Mouse (Mus musculus) retina, postnatal 1 day (tissue): Measurements from ENCODE around the gene Cpne5.
A peak's percentile ranks its signal among the peaks of the same experiment; 100 is the strongest.

Experiments
- DNase-seq: peaks from one replicate; pipeline ENCODE4 v3.0.0-alpha.2; 2012

Cpne5 gene

DNA sequence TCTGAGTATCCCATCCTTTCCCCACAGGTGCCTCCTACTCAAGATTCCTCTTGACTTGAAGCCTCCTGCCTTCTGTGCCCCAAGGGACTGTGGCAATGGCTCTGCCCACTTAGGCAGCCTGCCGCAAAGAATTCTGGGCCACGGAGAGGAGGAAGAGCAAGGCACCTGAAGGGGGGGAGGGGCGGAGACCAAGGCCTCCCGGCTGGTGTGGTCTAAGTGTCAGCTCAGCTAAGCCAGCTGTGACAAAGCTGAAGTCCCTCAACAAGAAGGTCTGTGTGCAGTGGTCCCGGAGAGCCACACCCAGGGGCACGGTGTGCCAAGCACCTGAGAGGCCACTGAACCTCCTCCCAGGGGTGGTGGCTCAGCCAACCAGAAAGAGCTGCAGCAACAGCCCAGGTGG lies 70.6 kb downstream of the Cpne5 start:
- DNase-seq, result no peak

DNA sequence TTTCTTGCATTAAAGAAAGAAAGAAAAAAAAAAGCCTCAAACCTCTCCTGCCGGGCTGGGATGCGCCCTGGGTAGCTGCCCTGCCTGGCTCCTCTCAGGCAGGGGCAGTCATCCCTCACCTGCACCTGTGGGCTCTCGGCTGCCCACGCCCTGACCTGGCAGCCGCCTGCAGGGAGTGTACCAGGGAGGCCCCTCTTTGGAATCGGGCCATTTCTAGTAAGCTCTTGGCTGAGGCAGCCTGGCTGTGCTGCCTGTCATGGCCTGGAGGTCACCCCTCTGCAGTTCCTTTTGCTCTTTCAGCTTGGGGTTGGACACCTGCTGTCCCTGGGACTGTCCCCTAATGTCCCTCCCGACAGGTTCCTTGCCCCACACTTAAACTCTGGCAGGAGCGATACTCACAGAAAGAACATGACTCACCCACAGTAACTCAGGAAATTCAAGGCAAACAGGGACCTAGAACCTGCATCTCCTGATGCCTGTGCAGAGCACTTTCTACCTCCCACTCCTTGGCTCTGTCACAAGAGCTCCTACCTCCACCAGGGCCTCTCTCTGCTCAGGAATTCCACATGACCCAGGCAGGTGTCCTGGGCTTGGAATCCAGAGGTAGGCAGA lies 71.9 kb downstream of the Cpne5 start:
- DNase-seq, result no peak

GRCm38 (mm10) chr17:29165452-29165851 lies 72.5 kb downstream of the Cpne5 start:
- no peak for DNase-seq

DNA sequence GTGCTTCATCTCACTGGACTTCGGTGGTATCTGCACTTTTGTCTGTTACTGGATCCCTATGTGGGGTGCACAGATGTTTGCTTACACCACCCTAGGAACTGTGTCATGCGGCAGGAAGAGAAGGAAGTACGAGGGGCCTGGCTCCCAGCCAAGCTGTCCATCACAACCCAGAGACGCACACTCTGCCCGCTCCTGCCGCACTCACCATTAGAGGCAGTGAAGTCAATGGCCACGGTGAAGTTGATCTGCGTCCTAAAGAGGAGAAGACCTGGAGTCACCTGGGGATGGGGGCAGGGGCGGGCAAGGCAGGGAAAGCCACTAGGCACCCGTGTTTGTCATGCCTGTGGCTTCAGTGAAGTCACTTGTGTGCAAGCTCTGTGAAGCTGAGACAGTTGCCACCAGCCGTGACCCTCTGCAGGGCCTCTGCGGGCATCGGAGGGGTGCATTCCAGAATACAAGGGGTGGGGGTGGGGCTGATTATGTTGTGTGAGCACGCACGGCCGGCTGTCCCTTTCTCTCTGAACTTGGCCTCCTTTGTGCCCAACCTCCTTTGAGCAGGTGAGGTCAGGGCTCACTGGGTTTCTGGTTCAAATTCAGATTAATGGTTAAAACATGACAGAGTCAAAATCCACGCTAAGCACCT lies 73.4 kb downstream of the Cpne5 start:
- peak; percentile 69 for DNase-seq

DNA sequence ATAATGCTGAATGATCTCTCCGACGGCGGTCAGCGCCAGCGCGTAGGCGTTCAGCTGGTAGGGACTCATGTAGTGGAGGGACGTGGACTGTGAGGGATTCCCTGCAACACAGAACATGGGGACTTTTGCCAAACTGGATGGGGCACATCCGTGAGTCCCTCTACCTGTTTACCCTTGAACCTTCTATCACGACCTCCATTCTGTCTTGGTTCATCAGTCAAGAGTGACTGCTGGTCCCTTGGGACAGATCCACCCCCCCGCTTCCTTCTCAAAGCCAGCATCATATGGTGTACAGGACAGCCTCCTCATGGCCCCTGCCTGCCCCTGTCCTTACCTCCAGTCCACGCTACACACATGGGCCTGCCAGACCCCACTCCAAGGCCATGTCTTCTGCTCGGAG lies 75.6 kb downstream of the Cpne5 start:
- DNase-seq, result no peak

DNA sequence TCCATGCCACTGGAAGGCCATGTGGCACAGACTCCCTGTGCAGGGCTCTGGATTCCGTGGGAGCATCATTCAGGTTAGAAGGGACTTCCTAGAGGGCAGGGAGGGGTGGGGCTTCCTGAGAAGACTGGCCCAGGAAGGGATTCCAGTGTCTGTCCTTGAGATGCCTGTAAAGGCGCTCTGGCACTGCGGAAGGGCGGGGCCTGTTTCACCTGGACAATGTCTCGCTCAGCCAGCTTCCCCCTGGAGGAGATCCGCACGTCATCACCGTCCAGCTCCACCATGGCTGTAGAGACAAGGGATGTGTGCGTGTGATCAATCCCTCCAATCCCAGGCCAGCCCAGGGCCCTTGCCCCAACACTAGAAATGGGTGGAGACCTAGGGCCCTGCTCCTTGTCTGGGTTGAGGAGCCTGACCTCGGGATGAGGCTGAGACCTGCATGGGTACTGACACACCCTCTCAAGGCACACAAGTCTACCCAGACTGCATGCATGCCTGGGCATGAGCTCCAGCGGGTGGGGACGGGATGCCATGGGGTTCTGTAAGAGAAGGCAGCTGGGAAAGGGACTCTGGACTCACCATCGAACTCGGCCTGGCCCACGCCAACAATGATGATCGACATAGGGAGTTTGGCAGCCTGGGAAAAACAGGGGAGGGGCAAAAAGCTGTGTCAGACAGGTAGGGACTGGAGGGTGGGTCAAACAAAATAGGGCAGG lies 78.1 kb downstream of the Cpne5 start:
- DNase-seq, result no peak

- no peak for DNase-seq
Observed at GRCm38 (mm10) chr17:29159320-29159719, 78.6 kb downstream of the Cpne5 start.

GRCm38 (mm10) chr17:29158899-29159298 lies 79.1 kb downstream of the Cpne5 start:
- no peak for DNase-seq

DNA sequence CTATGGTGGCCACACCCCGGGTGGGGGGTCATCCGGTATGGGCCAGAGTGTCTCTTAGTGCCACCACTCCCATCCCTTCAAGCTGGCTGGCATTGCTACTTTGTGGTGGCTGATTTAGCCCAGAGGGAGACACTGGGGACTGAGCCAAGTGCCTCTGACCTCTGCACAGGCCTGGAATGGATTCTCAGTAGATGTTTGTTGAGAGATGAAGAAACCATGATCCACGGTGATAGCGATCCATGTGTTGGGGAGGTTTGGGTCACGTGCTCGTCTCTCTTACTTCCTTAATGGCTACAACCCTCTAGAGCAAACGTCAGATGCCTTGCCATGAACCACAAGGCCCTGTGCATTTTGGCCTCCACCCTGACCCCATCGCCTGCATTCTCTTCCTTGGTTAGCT lies 81.1 kb downstream of the Cpne5 start:
- DNase-seq, result no peak

DNA sequence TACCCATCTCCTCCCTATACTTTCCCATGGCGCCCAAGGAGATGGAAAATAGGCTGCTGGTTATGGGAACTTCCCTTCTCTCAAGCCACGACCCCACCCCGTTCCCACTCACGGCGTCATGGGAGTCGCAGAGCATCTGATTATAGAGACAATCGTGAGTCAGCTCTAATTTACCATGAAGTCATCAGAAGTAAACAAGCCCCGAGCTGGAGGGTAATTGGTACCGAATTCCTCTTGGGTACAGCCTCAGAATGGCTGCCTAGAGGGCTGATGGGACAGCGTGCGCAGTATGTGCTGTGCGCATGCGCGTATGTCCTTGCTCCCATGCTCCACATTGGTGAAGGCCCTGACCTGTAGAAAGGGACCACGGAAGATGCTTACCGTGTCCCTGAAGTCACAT lies 81.6 kb downstream of the Cpne5 start:
- peak; percentile 46 for DNase-seq

GRCm38 (mm10) chr17:29155355-29156135 lies 82.4 kb downstream of the Cpne5 start:
- DNase-seq, result peak; percentile 44

- DNase-seq, result no peak
Observed at GRCm38 (mm10) chr17:29154247-29154646, 83.7 kb downstream of the Cpne5 start.

DNA sequence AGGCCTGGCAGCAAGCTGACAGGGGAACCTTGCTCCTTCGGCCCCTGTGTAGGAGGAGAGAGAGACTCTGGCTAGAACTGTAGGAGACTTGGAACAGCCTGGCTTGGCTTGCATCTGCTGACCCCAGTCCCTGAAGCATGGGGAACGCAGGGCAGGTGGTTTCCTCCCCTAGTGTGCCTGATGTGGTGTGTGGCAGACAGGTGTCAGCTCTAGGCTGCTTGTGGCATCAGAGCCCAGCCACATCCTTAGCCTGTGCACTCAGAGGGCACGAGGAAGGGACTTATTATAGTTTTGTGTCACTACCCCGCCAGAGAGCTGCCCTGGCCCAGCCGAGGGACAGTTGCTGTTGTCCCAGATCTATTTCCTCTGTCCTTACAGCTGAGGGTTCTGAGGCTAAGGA lies 85.4 kb downstream of the Cpne5 start:
- no peak for DNase-seq

- no peak for DNase-seq
Observed at GRCm38 (mm10) chr17:29149766-29150165, 88.2 kb downstream of the Cpne5 start.

DNA sequence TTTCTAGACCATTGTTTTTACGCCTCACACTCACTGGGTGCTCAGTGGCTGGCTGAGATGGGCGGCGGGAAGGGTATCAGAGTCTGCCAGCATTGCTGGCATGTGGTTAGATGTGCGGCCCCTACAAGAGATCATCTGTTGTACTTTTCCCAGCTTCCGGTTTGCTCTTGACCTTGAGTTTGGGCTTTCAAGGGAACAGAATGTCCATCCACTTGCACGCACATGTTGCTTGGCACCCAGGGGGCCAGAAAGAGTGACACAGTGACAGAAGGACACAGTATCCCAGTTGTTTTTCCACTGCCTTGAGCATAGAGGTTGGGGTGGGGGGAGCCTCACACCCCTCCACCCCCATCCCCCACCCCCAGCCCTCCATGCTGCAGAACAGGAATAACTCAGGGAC lies 90.2 kb downstream of the Cpne5 start:
- DNase-seq, result no peak

DNA sequence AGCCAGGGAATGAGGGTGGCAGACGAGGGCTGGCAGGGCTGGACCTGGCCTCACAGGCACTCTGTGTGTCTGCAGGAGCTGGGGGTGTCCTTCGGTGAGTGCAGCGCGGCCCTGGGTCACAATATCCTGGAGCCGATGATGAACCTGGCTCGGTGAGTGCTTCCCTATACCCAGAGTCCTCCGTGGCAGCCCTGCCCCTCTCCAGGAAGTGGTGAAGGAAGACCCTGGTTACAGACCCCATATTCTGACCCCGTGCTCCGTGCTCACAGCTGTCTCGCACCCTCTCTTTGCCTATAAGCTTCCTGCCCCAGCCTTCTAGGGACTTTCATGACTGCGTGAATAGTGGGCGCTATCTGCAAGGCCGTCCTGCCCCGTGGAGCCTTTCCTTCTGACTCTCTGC lies 90.7 kb downstream of the Cpne5 start:
- DNase-seq, result no peak

- no peak for DNase-seq
Observed at GRCm38 (mm10) chr17:29145101-29145500, 92.9 kb downstream of the Cpne5 start.

GRCm38 (mm10) chr17:29143266-29143665 lies 94.7 kb downstream of the Cpne5 start:
- no peak for DNase-seq

DNA sequence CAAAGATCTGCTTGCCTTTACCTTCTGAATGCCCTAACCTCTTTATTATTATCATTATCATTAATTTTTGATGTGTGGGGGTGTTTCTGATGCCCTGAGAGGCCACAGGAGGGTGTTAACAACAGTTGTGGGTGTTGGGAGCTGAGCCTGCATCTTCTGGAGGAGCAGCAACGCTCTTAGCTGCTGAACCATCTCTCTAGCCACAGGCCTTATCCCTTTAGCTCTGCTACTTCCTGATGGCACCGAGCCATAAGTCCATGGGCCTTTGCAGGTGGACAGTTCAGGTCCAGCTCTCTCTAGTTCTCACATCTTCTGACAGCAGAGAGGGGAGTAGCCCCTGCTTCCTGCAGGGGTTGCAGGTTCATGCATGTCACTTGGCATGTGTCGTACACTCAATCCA lies 96.4 kb downstream of the Cpne5 start:
- no peak for DNase-seq

DNA sequence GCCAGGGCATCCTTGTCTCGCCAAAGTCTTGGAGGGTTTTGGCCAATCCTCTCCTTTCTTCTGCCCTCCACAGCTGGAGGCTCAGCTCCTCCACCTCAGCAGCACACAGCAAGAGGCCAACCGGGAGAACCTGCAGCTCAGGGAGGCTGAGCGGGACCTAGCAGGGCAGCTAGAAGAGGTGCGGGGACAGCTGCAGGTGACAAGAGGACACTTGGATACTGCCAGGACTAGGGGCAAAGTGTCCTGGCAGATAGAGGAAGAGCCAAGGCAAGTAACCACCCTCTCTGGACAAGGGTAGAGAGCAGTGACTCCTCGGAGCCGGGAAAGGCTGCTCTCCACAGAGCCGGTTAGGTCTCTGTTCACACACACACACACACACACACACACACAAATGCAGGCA lies 100.1 kb downstream of the Cpne5 start:
- no peak for DNase-seq

GRCm38 (mm10) chr17:29136236-29136635 lies 101.7 kb downstream of the Cpne5 start:
- DNase-seq, result no peak

- no peak for DNase-seq
Observed at GRCm38 (mm10) chr17:29135066-29135465, 102.9 kb downstream of the Cpne5 start.

GRCm38 (mm10) chr17:29129341-29129740 lies 108.6 kb downstream of the Cpne5 start:
- no peak for DNase-seq

DNA sequence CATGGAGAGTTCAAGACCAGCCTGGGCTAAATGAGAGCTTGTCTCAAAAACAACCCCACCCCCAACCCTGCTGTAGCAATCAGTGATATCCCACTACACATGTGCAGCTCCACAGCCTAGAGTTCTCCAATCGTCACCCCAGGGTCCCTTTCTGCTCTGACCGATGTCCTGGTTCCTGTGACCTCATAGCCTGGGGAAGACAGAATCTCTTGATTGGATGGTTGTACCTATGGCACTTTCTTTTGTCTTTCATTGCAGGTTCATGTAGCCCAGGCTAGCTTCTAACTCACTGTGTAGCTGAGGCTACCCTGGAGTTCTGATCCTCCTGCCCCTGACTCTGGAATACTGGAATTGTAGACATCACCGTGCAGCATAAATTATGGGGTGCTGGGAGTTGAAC lies 111.4 kb downstream of the Cpne5 start:
- DNase-seq, result no peak
